Mouse (Mus musculus) granulocyte monocyte progenitor cell, adult 5-6 weeks (primary cell): ENCODE results near the gene Sppl2b. TPM values are rescaled to one million over a fixed set of nuclear protein-coding genes. Genes with fewer than 3 reads are reported as not detected.
"Not testable (repeated sequence)": the region's sequence is repeated elsewhere in the genome, so short reads cannot be mapped to it uniquely, and the experiment has no call there.

Source experiments
- ATAC-seq: replicated peaks from 2 replicates; pipeline ENCODE4 v1.8.0; 2016; ENCODE audit warnings: mild to moderate bottlenecking, moderate TSS enrichment, inconsistent platforms; ENCODE audit not compliant: poor library complexity, severe bottlenecking
- total RNA-seq, 2 experiments: library from RNA; stranded (forward) in 1 of 2; stranded (reverse) in 1 of 2; fragments of 200-712, 200-1000 nt in 1 of 2; fragments of >200 nt in 1 of 2; fragmentation: Nextera tagmentation in 1 of 2; gene quantifications; 2 replicates each; pipeline ENCODE4 v1.2.3; 2014 to 2017

Gene Sppl2b
- total RNA-seq (2014; fragmentation: Nextera tagmentation) = 15.2 and 20.9 TPM in 2 replicates
- total RNA-seq (2017) = 12.2 and 14.1 TPM in 2 replicates

- ATAC-seq = peak; percentile 75
These were observed at the start of gene Sppl2b, which contains the start of gene Lsm7 for GRCm38 (mm10) chr10:80854913-80855748. TSS of gene Sppl2b (plus strand) at chr10:80855275. TSS of gene Lsm7 (minus strand) at chr10:80855209.

- no peak for ATAC-seq
These were observed 49.8 kb upstream of the Sppl2b start for GRCm38 (mm10) chr10:80805322-80805721.

GRCm38 (mm10) chr10:80805925-80806324 is 49.1 kb upstream of the Sppl2b start:
- ATAC-seq = peak; percentile 58

- peak; percentile 12; the same call in 1 of the 2 replicates for ATAC-seq
These were observed 48.6 kb upstream of the Sppl2b start for GRCm38 (mm10) chr10:80806341-80807056.

- peak; percentile 52 for ATAC-seq
These were observed 47.9 kb upstream of the Sppl2b start for GRCm38 (mm10) chr10:80807057-80807627.

GRCm38 (mm10) chr10:80808099-80808984 is 46.7 kb upstream of the Sppl2b start:
- no peak for ATAC-seq

GRCm38 (mm10) chr10:80808985-80809632 is 46.0 kb upstream of the Sppl2b start:
- ATAC-seq = no peak

- no peak for ATAC-seq
These were observed 45.0 kb upstream of the Sppl2b start for GRCm38 (mm10) chr10:80810084-80810483.

GRCm38 (mm10) chr10:80812391-80813041 is 42.6 kb upstream of the Sppl2b start:
- no peak for ATAC-seq

- ATAC-seq = no peak
These were observed 41.7 kb upstream of the Sppl2b start, which contains the start of gene Jsrp1 for GRCm38 (mm10) chr10:80813366-80813765. TSS of gene Jsrp1 (minus strand) at chr10:80813498.

GRCm38 (mm10) chr10:80814800-80815199 is 40.3 kb upstream of the Sppl2b start:
- ATAC-seq = no peak

GRCm38 (mm10) chr10:80816303-80816702 is 38.8 kb upstream of the Sppl2b start:
- ATAC-seq = peak; percentile 82

- no peak for ATAC-seq
These were observed 37.9 kb upstream of the Sppl2b start for GRCm38 (mm10) chr10:80817164-80817563.

- ATAC-seq = not testable (repeated sequence)
These were observed 37.1 kb upstream of the Sppl2b start for GRCm38 (mm10) chr10:80817955-80818354.

GRCm38 (mm10) chr10:80818599-80819281 is 36.3 kb upstream of the Sppl2b start:
- no peak for ATAC-seq

- no peak for ATAC-seq
These were observed 35.7 kb upstream of the Sppl2b start for GRCm38 (mm10) chr10:80819406-80819805.

- no peak for ATAC-seq
These were observed 33.1 kb upstream of the Sppl2b start for GRCm38 (mm10) chr10:80821991-80822390.

GRCm38 (mm10) chr10:80822528-80822927 is 32.5 kb upstream of the Sppl2b start:
- no peak for ATAC-seq
